Mouse (Mus musculus) brain, embryonic 18.5 days (tissue): ENCODE measurements around the gene Golt1b.

Experiments
- DNase-seq: peaks from one replicate; pipeline ENCODE4 v3.0.0-alpha.2; 2012; ENCODE audit warnings: low read depth, low spot score

Gene Golt1b

GRCm38 (mm10) chr6:142384521-142384920 lies 2.5 kb upstream of the Golt1b start:
- DNase-seq, result no peak

GRCm38 (mm10) chr6:142386285-142387010 lies 573 bp upstream of the Golt1b start:
- DNase-seq, result no peak

GRCm38 (mm10) chr6:142387755-142388271 lies 792 bp downstream of the Golt1b start:
- DNase-seq, result no peak

- no peak for DNase-seq
These were observed 2.1 kb downstream of the Golt1b start for GRCm38 (mm10) chr6:142389101-142389500.

- no peak for DNase-seq
These were observed 5.3 kb downstream of the Golt1b start for GRCm38 (mm10) chr6:142392312-142392711.

GRCm38 (mm10) chr6:142394669-142395068 lies 7.6 kb downstream of the Golt1b start:
- no peak for DNase-seq

- DNase-seq, result no peak
These were observed 8.7 kb downstream of the Golt1b start for GRCm38 (mm10) chr6:142395756-142396155.

- no peak for DNase-seq
These were observed 24.1 kb downstream of the Golt1b start for GRCm38 (mm10) chr6:142411140-142411539.

- no peak for DNase-seq
These were observed 26.0 kb downstream of the Golt1b start, which contains the start of gene Spx for GRCm38 (mm10) chr6:142412906-142413491. Spx (plus strand) TSS chr6:142413441.

GRCm38 (mm10) chr6:142413845-142414244 lies 26.8 kb downstream of the Golt1b start:
- DNase-seq, result no peak

GRCm38 (mm10) chr6:142414597-142414996 lies 27.6 kb downstream of the Golt1b start:
- no peak for DNase-seq

- DNase-seq, result no peak
These were observed 38.0 kb downstream of the Golt1b start for GRCm38 (mm10) chr6:142424976-142425375.

GRCm38 (mm10) chr6:142429072-142429471 lies 42.1 kb downstream of the Golt1b start:
- DNase-seq, result no peak

- DNase-seq, result no peak
These were observed 64.4 kb downstream of the Golt1b start for GRCm38 (mm10) chr6:142451381-142451780.

GRCm38 (mm10) chr6:142453311-142453710 lies 66.3 kb downstream of the Golt1b start:
- no peak for DNase-seq
